Mouse (Mus musculus) cortical plate, adult 2 months (tissue): Measurements from ENCODE around the gene Pecr.

Source experiments
- CTCF ChIP-seq: fragments of 200-500 bp; IDR thresholded peaks from 2 replicates; pipeline ENCODE4 v1.5.1; 2011; ENCODE audit warnings: mild to moderate bottlenecking, control low read depth, low read length; ENCODE audit not compliant: insufficient read depth; ENCODE audit errors: extremely low read depth
- POLR2A ChIP-seq: fragments of 200-500 bp; IDR thresholded peaks from 2 replicates; pipeline ENCODE4 v1.6.1; 2011; ENCODE audit warnings: mild to moderate bottlenecking, low read length, control low read depth; ENCODE audit not compliant: insufficient read depth; ENCODE audit errors: extremely low read depth

- TF ChIP-seq CTCF (no peak), POLR2A (no peak)
Measured at GRCm38 (mm10) chr1:72282604-72283003, 1.5 kb downstream of the Pecr start.
